In the genomic region with DNA sequence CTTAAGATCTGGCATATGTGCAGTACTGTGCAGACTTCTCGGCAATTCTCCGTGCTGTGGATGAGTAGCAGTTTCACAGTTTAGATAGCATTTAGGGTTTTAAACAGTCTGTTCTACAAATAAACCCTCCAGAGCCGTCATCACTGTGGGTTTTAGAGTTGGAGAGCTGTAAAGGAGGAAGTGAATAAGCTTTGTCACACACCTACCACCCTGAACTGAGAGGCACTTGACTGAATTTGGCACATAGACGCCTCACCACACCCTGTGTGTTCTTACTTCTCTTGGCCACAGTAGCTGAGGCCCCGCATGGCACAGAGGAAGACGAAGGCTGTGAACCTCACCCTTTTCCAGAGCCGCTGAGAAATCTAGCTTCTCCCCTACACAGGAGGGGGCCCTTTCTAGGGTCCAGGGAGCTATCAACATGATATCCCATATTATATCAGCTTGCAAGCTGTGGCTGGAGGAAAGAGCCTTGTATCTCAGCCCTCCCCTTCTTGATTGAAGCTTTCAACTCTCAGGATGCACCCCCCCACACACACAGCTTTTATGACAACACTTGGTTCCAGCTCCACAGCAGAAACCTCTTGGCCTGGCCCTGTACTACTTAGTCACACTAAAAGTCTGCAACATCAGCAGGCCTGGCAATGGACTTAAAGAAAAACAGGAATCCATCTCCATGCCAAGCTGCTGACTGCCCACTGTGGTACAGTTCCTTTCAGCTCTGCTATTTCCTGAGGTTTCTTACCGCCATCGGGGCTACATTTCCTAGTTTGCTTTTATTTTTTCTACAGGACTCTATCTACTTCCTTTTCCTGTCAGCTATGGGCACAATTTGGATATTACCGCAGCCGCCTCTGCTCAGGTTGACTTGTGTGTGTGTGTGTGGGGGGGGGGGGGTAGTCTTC, we compare ENCODE assay signal across 8 mouse cellular contexts. TPM values are rescaled to one million over a fixed set of nuclear protein-coding genes. Genes with fewer than 3 reads are reported as not detected.
DNase-seq lines count a peak whose midpoint lies in the region; ATAC-seq and TF ChIP-seq lines count a peak whose summit lies in the region.

No protein-coding gene starts in this region.

- H3K27me3 ChIP-seq in MEL (ENCODE audit: control insufficient read depth in 1 of 2, insufficient read depth in 2 of 2, low read length in 2 of 2): no peaks in the 10 kb centered on the region
- H3K27me3 ChIP-seq in heart, embryonic 11.5 days (ENCODE audit: control insufficient read depth, insufficient read depth, low read length): no peaks in the 10 kb centered on the region
- no peaks in the 10 kb centered on the region for H3K27me3 ChIP-seq in liver, embryonic 16.5 days (ENCODE audit: control insufficient read depth, insufficient read depth, low read depth, low read length)

- peak; percentile 65 to 80 for TF ChIP-seq EP300 in MEL (IDR thresholded peaks at IDR 0.05; ENCODE audit: low read depth in 1 of 2, low read length in 2 of 2)

- no peak for TF ChIP-seq RAD21 in MEL (IDR thresholded peaks at IDR 0.05; ENCODE audit: low read depth, low read length)

- peak overlapping the region; percentile 46 to 60 for H3K4me3 ChIP-seq in MEL (ENCODE audit: control insufficient read depth in 1 of 2, insufficient read depth in 1 of 2, low read depth in 2 of 2, low read length in 2 of 2)
- H3K4me3 ChIP-seq in heart, embryonic 11.5 days (ENCODE audit: low read depth, low read length): no peak overlapping the region
- peak overlapping the region; percentile 3 for H3K4me3 ChIP-seq in liver, embryonic 16.5 days (ENCODE audit: low read depth, low read length)

- peak overlapping the region; percentile 68 for H3K9ac ChIP-seq in MEL (ENCODE audit: control insufficient read depth, low read depth, low read length, poor library complexity, severe bottlenecking)
- H3K9ac ChIP-seq in heart, embryonic 11.5 days (ENCODE audit: low read depth, low read length): peak overlapping the region; percentile 61
- H3K9ac ChIP-seq in liver, embryonic 16.5 days (ENCODE audit: low read depth, low read length): peak overlapping the region; percentile 59

- peak; percentile 14 to 49; a peak in 2 of 4 replicates for TF ChIP-seq POLR2A in MEL (IDR thresholded peaks at IDR 0.05; ENCODE audit: control insufficient read depth in 1 of 2, insufficient read depth in 1 of 2, low read depth in 1 of 2, low read length in 2 of 2, poor library complexity in 1 of 2)

- H3K27ac ChIP-seq in MEL (ENCODE audit: control insufficient read depth, low read depth, low read length): peak overlapping the region; percentile 97
- H3K27ac ChIP-seq in heart, embryonic 11.5 days (ENCODE audit: low read depth, low read length): peak overlapping the region; percentile 84
- H3K27ac ChIP-seq in liver, embryonic 16.5 days (ENCODE audit: low read length): peak overlapping the region; percentile 92

- 39% methylated on average over 11 of the region's 11 CpGs for WGBS in heart, embryonic 11.5 days (ENCODE audit: insufficient replicate concordance)
- 22% methylated on average over 11 of the region's 11 CpGs for WGBS in liver, embryonic 16.5 days (ENCODE audit: insufficient replicate concordance)

- 0 out of 2 replicates have a peak, but pooled peaks have one; percentile 37 for ATAC-seq in heart, embryonic 11.5 days (replicated peaks; ENCODE audit: insufficient number of reproducible peaks, low FRiP score, low TSS enrichment)
- peak; percentile 47 for ATAC-seq in liver, embryonic 16.5 days (ENCODE audit: low read depth)

- H3K4me2 ChIP-seq in heart, embryonic 11.5 days: peak overlapping the region; percentile 22
- peak overlapping the region; percentile 59 for H3K4me2 ChIP-seq in liver, embryonic 16.5 days (ENCODE audit: low read depth, low read length)

- peak; percentile 64 to 65 for DNase-seq in heart, adult 18-20 months
- no peak for DNase-seq in heart, adult 8-10 months (ENCODE audit: low spot score)
- DNase-seq in MEL (ENCODE audit: low read depth, low spot score): peak; percentile 92
- peak; percentile 49 for DNase-seq in skeletal muscle tissue, adult 2 months (ENCODE audit: low read depth, low spot score)
- DNase-seq in urinary bladder, postnatal 14 days (ENCODE audit: low spot score): no peak
- no peak for DNase-seq in cerebellum, postnatal 10 days

- no peaks in the 10 kb centered on the region for H3K79me2 ChIP-seq in MEL (ENCODE audit: control insufficient read depth, insufficient read depth, low read length, poor library complexity)

- H3K36me3 ChIP-seq in MEL (ENCODE audit: control insufficient read depth in 1 of 2, insufficient read depth in 2 of 2, low read length in 2 of 2): peaks cover 0 to 56% of the 10 kb centered on the region in 2 experiments; a peak in 2 of 4 replicates
- H3K36me3 ChIP-seq in heart, embryonic 11.5 days (ENCODE audit: control insufficient read depth, insufficient read depth, low read length): no peaks in the 10 kb centered on the region
- H3K36me3 ChIP-seq in liver, embryonic 16.5 days (ENCODE audit: control insufficient read depth, insufficient read depth): peaks cover 3% of the 10 kb centered on the region; the same call in 1 of the 2 replicates

- no peak for TF ChIP-seq CTCF in MEL (IDR thresholded peaks at IDR 0.05 in 2 of 3, conservative IDR thresholded peaks at IDR 0.05 in 1 of 3; ENCODE audit: control insufficient read depth in 1 of 3, insufficient read depth in 1 of 3, low read depth in 2 of 3, low read length in 3 of 3, poor library complexity in 1 of 3, severe bottlenecking in 1 of 3)

- H3K9me3 ChIP-seq in MEL (replicated peaks; ENCODE audit: insufficient read depth, low read length): no peaks in the 10 kb centered on the region
- no peaks in the 10 kb centered on the region for H3K9me3 ChIP-seq in heart, embryonic 11.5 days (replicated peaks; ENCODE audit: control insufficient read depth, low read length)
- no peaks in the 10 kb centered on the region for H3K9me3 ChIP-seq in liver, embryonic 16.5 days (replicated peaks; ENCODE audit: control insufficient read depth, low read length)

- peaks cover 32 to 47% of the 10 kb centered on the region in 2 experiments for H3K4me1 ChIP-seq in MEL (ENCODE audit: control insufficient read depth in 1 of 2, insufficient read depth in 2 of 2, low read length in 2 of 2)
- H3K4me1 ChIP-seq in heart, embryonic 11.5 days (ENCODE audit: control insufficient read depth, insufficient read depth, low read length): peaks cover 32% of the 10 kb centered on the region
- peaks cover 68% of the 10 kb centered on the region for H3K4me1 ChIP-seq in liver, embryonic 16.5 days (ENCODE audit: control insufficient read depth, low read depth, low read length)

TF ChIP-seq in MEL, 35 proteins besides CTCF, POLR2A, EP300 and RAD21:
- TF ChIP-seq ZC3H11A (IDR thresholded peaks at IDR 0.05; ENCODE audit: low read depth, low read length) (no peak), MYC (IDR thresholded peaks at IDR 0.05; ENCODE audit: low read depth, low read length) (peak; percentile 19; the same call in 1 of the 2 replicates), ETS1 (IDR thresholded peaks at IDR 0.05; ENCODE audit: low read depth, low read length) (peak; percentile 80), MAZ (IDR thresholded peaks at IDR 0.05; ENCODE audit: low read depth, low read length) (0 out of 2 replicates have a peak, but pooled peaks have one; percentile 37), SMC3 (IDR thresholded peaks at IDR 0.05; ENCODE audit: low read depth, low read length) (no peak), TBP (IDR thresholded peaks at IDR 0.05; ENCODE audit: low read depth, low read length) (peak; percentile 79; the same call in 1 of the 2 replicates), NELFE (IDR thresholded peaks at IDR 0.05; ENCODE audit: low read depth, low read length) (no peak), TCF12 (IDR thresholded peaks at IDR 0.05; ENCODE audit: low read depth, low read length) (peak; percentile 15; the same call in 1 of the 2 replicates), E2F4 (IDR thresholded peaks at IDR 0.05; ENCODE audit: borderline replicate concordance, low read depth, low read length) (no peak), SIN3A (IDR thresholded peaks at IDR 0.05; ENCODE audit: low read length) (peak; percentile 23; the same call in 1 of the 2 replicates), MYB (IDR thresholded peaks at IDR 0.05; ENCODE audit: low read depth, low read length) (peak; percentile 73), MAX (IDR thresholded peaks at IDR 0.05; ENCODE audit: low read length) (peak; percentile 90), GABPA (IDR thresholded peaks at IDR 0.05; ENCODE audit: low read depth, low read length) (no peak), KAT2A (conservative IDR thresholded peaks at IDR 0.05; ENCODE audit: low read depth, low read length) (no peak), ZNF384 (IDR thresholded peaks at IDR 0.05; ENCODE audit: low read depth, low read length) (peak; percentile 65), MXI1 (IDR thresholded peaks at IDR 0.05; ENCODE audit: low read depth, low read length) (no peak; the same call in none of the 2 replicates), UBTF (IDR thresholded peaks at IDR 0.05; ENCODE audit: borderline replicate concordance, insufficient read depth, low read depth, low read length) (no peak), ZMIZ1 (IDR thresholded peaks at IDR 0.05; ENCODE audit: low read depth, low read length) (0 out of 2 replicates have a peak, but pooled peaks have one; percentile 35), MAFK (IDR thresholded peaks at IDR 0.05; ENCODE audit: borderline replicate concordance, low read depth, low read length) (no peak; the same call in 1 of the 2 replicates), CHD2 (IDR thresholded peaks at IDR 0.05; ENCODE audit: low read length) (no peak), POLR2AphosphoS5 (IDR thresholded peaks at IDR 0.05; ENCODE audit: borderline replicate concordance, low read depth, low read length) (no peak)

RNA-seq across cellular contexts. Expression of a gene that starts 35.9 kb away (rescaled TPM):
- 10 to 100 TPM; 38.3 to 46.0 TPM for total RNA-seq in heart, adult 18-20 months (2021)
- total RNA-seq in heart, adult 8-10 months (2022): 10 to 100 TPM; 34.3 to 41.0 (median 38.3) TPM
- total RNA-seq in MEL (2012; rRNA removed): 5.3 and 7.3 TPM in 2 replicates
- polyA plus RNA-seq in MEL (2012; ENCODE audit: insufficient read depth in 1 of 2, insufficient read length in 2 of 2, low read depth in 1 of 2, low replicate concordance in 2 of 2, missing spikeins in 1 of 2): 1 to 10 TPM in 1 of 2 experiments, not detected in 1; 5.8 TPM
- polyA plus RNA-seq in heart, embryonic 11.5 days (2014; fragmentation: Nextera tagmentation; extraction: Ambion mirVana): 8.5 and 8.8 TPM in 2 replicates
- 12.5 and 14.2 TPM in 2 replicates for polyA plus RNA-seq in liver, embryonic 16.5 days (2015; fragmentation: Nextera tagmentation; extraction: Ambion mirVana)

Comparison
In these comparisons a context has a peak if more than half of its experiments do, and no peak if none do; other contexts are left out.
1. DNase-seq: peak in heart, adult 18-20 months (2 of 2), MEL (single experiment) and skeletal muscle tissue, adult 2 months (single experiment); none in heart, adult 8-10 months (single experiment), urinary bladder, postnatal 14 days (single experiment) and cerebellum, postnatal 10 days (0 of 2).
2. Peak in every context shown above with its lines, with median percentiles within 50 percentile points of each other: H3K27ac ChIP-seq and H3K9ac ChIP-seq.